Mouse (Mus musculus) CH12.LX (cell line): ENCODE data around the gene Tmprss2.

Experiments used
- BHLHE40 ChIP-seq: IDR thresholded peaks from 2 replicates; pipeline ENCODE4 v1.6.1; 2011; ENCODE audit warnings: mild to moderate bottlenecking, low read depth, low read length, improper control_type of control experiment
- CTCF ChIP-seq, 2 experiments: IDR thresholded peaks in 1 of 2; conservative IDR thresholded peaks in 1 of 2; 2 replicates each; pipeline ENCODE4 v1.5.1; 2011 to 2012; ENCODE audit warnings: low read depth in 2 of 2, low read length in 2 of 2, improper control_type of control experiment in 1 of 2, inconsistent platforms in 1 of 2, mild to moderate bottlenecking in 1 of 2, moderate library complexity in 1 of 2
- EP300 ChIP-seq: IDR thresholded peaks from 2 replicates; pipeline ENCODE4 v1.6.1; 2011; ENCODE audit warnings: low read length, improper control_type of control experiment
- MEF2A ChIP-seq: IDR thresholded peaks from 2 replicates; pipeline ENCODE4 v1.6.1; 2014; ENCODE audit warnings: low read depth, mild to moderate bottlenecking, inconsistent platforms, low read length, improper control_type of control experiment, borderline replicate concordance
- MYC ChIP-seq: IDR thresholded peaks from 2 replicates; pipeline ENCODE4 v1.6.1; 2011; ENCODE audit warnings: low read depth, mild to moderate bottlenecking, improper control_type of control experiment, low read length
- NRF1 ChIP-seq: IDR thresholded peaks from 2 replicates; pipeline ENCODE4 v1.6.1; 2014; ENCODE audit warnings: low read depth, mild to moderate bottlenecking, inconsistent platforms, low read length, improper control_type of control experiment, moderate library complexity
- PAX5 ChIP-seq: IDR thresholded peaks from 2 replicates; pipeline ENCODE4 v1.6.1; 2012; ENCODE audit warnings: low read length, inconsistent platforms, mixed read lengths
- POLR2A ChIP-seq: IDR thresholded peaks from 2 replicates; pipeline ENCODE4 v1.6.1; 2011; ENCODE audit warnings: low read depth, mild to moderate bottlenecking, improper control_type of control experiment, low read length
- RAD21 ChIP-seq: IDR thresholded peaks from 2 replicates; pipeline ENCODE4 v1.6.1; 2011; ENCODE audit warnings: low read depth, mild to moderate bottlenecking, low read length, improper control_type of control experiment, moderate library complexity
- RCOR1 ChIP-seq: conservative IDR thresholded peaks from 2 replicates; pipeline ENCODE4 v1.6.1; 2012; ENCODE audit warnings: low read depth, mild to moderate bottlenecking, inconsistent platforms, low read length, improper control_type of control experiment
- SIN3A ChIP-seq: IDR thresholded peaks from 2 replicates; pipeline ENCODE4 v1.6.1; 2012; ENCODE audit warnings: low read length, improper control_type of control experiment, inconsistent platforms
- USF2 ChIP-seq: conservative IDR thresholded peaks from 2 replicates; pipeline ENCODE4 v1.6.1; 2011; ENCODE audit warnings: low read depth, low read length, improper control_type of control experiment
- ZKSCAN1 ChIP-seq: IDR thresholded peaks from 2 replicates; pipeline ENCODE4 v1.6.1; 2012; ENCODE audit warnings: low read depth, inconsistent platforms, low read length, improper control_type of control experiment, borderline replicate concordance

GRCm38 (mm10) chr16:97521983-97522382, 89.0 kb downstream of the Tmprss2 start:
- no peak for TF ChIP-seq CTCF (conservative IDR thresholded peaks at IDR 0.05 in 1 of 2, IDR thresholded peaks at IDR 0.05 in 1 of 2; ENCODE audit: low read depth in 2 of 2, low read length in 2 of 2)
- TF ChIP-seq POLR2A = no peak
- no peak for TF ChIP-seq SIN3A
- no peak for TF ChIP-seq EP300
- TF ChIP-seq RAD21 = no peak
- TF ChIP-seq MYC = no peak
- no peak for TF ChIP-seq PAX5
- TF ChIP-seq MEF2A = no peak
- TF ChIP-seq ZKSCAN1 = no peak
- TF ChIP-seq RCOR1 = no peak
- no peak for TF ChIP-seq USF2
- TF ChIP-seq NRF1 = no peak
- TF ChIP-seq BHLHE40 = no peak
